Mouse (Mus musculus): ENCODE measurements around the gene Myo15b. TPM values are rescaled to one million over a fixed set of nuclear protein-coding genes. Genes with fewer than 3 reads are reported as not detected.

Myo15b gene
- total RNA-seq, 1 experiment from 2014 or later: not detected

- no peak for ATAC-seq (replicated peaks; ENCODE audit: insufficient number of reproducible peaks, low FRiP score, low TSS enrichment, poor library complexity, severe bottlenecking)
Observed at GRCm38 (mm10) chr11:115829036-115829435, 29.2 kb upstream of the Myo15b start.

GRCm38 (mm10) chr11:115830550-115831325, 27.5 kb upstream of the Myo15b start:
- no peak for ATAC-seq (replicated peaks; ENCODE audit: insufficient number of reproducible peaks, low FRiP score, low TSS enrichment, poor library complexity, severe bottlenecking)

DNA sequence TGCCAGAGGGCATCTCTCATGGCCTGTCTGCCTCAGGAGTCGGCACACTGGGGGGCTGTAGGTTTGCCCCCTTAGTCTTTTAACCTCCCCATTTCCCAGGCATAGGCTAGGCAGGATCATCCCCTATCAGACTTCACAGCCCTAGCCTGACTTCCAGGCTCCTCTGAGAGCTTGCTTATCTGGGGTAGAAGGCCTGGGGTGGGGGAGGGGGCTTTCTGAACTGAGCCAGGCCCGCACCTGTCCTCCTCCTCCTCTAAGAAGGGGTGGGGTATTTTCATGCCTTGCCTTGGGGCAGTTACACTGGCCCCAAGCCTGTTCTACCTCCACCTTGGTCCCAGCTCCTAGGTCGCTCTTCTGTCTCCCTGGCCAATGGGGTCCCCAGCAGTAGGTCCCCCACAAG, 26.7 kb upstream of the Myo15b start:
- no peak for ATAC-seq (replicated peaks; ENCODE audit: insufficient number of reproducible peaks, low FRiP score, low TSS enrichment, poor library complexity, severe bottlenecking)

- ATAC-seq (replicated peaks; ENCODE audit: insufficient number of reproducible peaks, low FRiP score, low TSS enrichment, poor library complexity, severe bottlenecking): no peak
Observed at GRCm38 (mm10) chr11:115832064-115832463, 26.1 kb upstream of the Myo15b start.

GRCm38 (mm10) chr11:115832523-115832922, 25.7 kb upstream of the Myo15b start:
- ATAC-seq (replicated peaks; ENCODE audit: insufficient number of reproducible peaks, low FRiP score, low TSS enrichment, poor library complexity, severe bottlenecking): no peak; the same call in 1 of the 2 replicates

- no peak for ATAC-seq (replicated peaks; ENCODE audit: insufficient number of reproducible peaks, low FRiP score, low TSS enrichment, poor library complexity, severe bottlenecking)
Observed at GRCm38 (mm10) chr11:115833021-115833513, 25.1 kb upstream of the Myo15b start.

- no peak for ATAC-seq (replicated peaks; ENCODE audit: insufficient number of reproducible peaks, low FRiP score, low TSS enrichment, poor library complexity, severe bottlenecking)
Observed at GRCm38 (mm10) chr11:115834033-115834432, 24.2 kb upstream of the Myo15b start.

DNA sequence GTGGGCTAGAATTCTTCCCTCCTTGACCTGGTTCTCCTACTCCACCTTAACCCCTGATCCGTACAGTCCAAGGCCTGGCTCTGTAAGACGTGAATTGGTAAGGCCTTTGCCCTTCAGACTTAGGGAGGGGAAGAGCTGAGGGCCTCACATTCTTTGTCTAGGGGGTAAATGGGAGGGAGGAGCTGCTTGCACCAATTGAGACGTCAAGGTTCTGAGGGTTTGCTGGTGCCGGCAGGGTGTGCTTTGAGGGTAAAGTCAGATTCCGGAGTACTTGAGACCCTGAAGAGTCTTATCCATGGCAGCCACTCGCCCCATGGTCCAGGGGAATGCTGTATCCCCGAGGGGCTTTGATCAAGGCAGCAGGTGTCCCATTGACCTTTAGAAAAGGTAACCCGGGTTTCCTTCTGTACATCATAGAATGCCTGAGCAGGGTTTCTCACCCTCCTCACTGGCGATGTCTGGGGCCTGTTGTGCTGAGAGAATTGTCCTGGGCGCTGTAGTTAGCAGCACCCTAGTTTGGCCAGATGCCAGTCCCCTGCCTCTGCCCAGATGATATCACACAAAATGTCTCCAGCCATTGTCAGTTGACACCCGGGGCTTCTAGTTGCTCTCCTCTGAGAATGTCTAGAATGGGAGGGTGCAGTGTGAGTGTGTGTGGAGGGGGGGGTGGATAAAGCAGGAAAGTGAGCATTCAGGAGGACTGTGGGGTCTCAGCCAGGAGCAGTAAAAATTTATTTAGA, 21.4 kb upstream of the Myo15b start:
- no peak for ATAC-seq (replicated peaks; ENCODE audit: insufficient number of reproducible peaks, low FRiP score, low TSS enrichment, poor library complexity, severe bottlenecking)

GRCm38 (mm10) chr11:115837606-115838345, 20.4 kb upstream of the Myo15b start:
- no peak for ATAC-seq (replicated peaks; ENCODE audit: insufficient number of reproducible peaks, low FRiP score, low TSS enrichment, poor library complexity, severe bottlenecking)

DNA sequence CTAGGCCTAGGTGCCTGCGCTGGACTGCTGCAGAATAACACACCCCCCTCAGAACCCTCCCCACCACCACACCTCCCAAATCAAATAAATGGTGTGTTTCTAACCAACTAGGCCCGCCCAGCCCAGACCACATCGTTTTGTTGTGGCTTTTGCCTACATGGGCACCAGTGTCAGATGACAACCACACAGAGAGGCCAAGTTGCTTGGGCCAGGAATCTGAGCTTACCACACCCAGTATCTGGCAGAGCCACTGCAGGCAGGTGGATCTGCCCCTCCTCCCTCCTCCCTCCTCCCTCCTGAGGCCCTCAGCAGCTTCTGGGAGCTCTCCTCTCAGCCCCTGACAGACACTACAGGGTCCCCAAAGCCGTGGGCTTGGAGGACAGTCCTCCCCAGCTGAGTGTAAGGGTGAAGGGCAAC, 19.3 kb upstream of the Myo15b start:
- no peak for ATAC-seq (replicated peaks; ENCODE audit: insufficient number of reproducible peaks, low FRiP score, low TSS enrichment, poor library complexity, severe bottlenecking)

DNA sequence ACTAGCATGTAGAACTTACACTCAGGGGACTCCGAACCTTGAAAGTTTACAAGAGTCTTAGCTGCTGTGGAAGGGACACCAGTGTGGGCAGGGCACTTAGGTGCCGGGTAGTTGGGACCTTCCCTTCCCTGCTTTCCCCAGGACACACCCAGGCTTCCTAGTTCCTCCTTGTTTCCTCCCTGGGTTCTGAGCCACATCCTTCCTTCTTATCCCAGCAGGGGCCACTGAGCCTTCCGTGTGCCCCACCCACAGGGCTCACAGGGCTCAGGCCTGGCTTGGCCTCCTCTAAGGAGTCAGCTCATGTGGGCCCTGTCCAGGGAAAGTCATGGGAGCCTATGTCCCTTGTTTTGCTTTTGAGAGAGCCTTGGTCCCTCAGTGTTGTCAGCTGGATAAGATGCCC, 18.5 kb upstream of the Myo15b start:
- no peak for ATAC-seq (replicated peaks; ENCODE audit: insufficient number of reproducible peaks, low FRiP score, low TSS enrichment, poor library complexity, severe bottlenecking)

DNA sequence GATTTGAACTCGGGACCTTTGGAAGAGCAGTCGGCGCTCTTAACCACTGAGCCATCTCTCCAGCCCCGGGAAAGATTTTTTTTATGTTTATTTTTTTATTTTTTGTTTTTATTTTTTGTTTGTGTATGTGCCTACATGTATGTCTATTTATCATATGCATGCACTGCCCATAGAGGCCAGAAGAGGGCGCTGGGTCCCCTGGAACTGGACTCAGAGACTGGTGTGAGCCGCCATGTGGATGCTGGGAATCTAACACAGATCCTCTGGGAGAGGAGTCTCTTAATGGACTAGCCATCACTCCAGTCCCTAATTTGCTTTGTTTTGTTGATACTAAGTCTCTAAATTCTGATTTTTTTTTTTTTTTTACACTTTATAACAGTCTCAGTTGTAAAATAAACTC, 17.2 kb upstream of the Myo15b start:
- ATAC-seq (replicated peaks; ENCODE audit: insufficient number of reproducible peaks, low FRiP score, low TSS enrichment, poor library complexity, severe bottlenecking): no peak

- ATAC-seq (replicated peaks; ENCODE audit: insufficient number of reproducible peaks, low FRiP score, low TSS enrichment, poor library complexity, severe bottlenecking): no peak
Observed at GRCm38 (mm10) chr11:115841961-115842550, 16.1 kb upstream of the Myo15b start.

DNA sequence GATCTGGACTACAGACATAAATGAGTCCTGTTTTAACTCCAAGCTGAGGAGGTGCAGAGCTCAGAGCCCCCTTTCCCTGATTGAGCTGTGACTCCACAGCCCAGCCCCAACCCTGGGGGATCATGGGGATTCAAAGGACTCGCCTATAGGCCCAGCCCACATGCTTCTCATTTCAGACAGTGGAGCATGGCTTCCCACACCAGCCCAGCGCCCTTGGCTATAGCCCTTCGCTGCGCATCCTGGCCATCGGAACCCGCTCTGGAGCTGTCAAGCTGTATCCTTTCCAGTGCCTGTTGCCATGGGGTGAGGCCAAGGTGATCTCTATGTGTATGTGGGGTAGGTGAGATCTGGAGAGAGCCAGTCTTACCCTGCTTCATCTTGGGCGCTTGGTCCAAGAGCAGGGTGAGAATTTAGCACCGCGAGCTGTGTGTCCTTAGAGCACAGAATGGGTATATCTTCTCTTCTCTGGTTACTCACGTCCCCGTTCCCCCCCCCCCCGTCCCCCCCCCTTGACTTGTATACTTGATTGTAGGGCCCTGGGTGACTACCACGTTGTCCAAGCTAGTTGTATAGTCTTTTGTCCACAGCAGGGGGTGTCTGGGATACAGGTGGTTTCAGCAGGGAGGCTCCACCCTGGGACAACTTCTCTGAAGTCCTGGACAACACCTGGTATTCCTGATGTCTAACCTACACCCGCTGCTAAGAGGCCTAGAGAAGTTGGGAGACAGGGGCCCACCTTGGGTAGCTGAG, 14.9 kb upstream of the Myo15b start:
- no peak for ATAC-seq (replicated peaks; ENCODE audit: insufficient number of reproducible peaks, low FRiP score, low TSS enrichment, poor library complexity, severe bottlenecking)

DNA sequence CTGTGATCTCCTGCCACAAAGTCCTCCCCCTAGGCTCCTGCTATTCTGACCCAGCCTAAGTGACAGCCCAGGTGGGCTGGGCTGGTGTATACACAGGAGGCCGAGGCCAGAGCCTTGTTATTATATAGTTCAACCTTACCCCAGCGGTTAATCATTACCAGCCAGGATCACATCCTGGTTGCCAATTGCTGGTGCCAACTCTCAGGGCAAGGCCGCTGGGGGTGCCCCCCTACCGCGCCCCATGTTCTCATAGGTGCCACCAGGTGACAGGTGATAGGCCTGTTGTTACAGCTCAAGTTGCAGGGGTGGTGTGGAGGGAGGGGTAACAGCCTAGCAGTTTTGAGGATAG, 14.3 kb upstream of the Myo15b start:
- ATAC-seq (replicated peaks; ENCODE audit: insufficient number of reproducible peaks, low FRiP score, low TSS enrichment, poor library complexity, severe bottlenecking): no peak

- ATAC-seq (replicated peaks; ENCODE audit: insufficient number of reproducible peaks, low FRiP score, low TSS enrichment, poor library complexity, severe bottlenecking): no peak
Observed at GRCm38 (mm10) chr11:115844240-115844639, 14.0 kb upstream of the Myo15b start.

- ATAC-seq (replicated peaks; ENCODE audit: insufficient number of reproducible peaks, low FRiP score, low TSS enrichment, poor library complexity, severe bottlenecking): no peak
Observed at GRCm38 (mm10) chr11:115845819-115846218, 12.4 kb upstream of the Myo15b start.

- ATAC-seq (replicated peaks; ENCODE audit: insufficient number of reproducible peaks, low FRiP score, low TSS enrichment, poor library complexity, severe bottlenecking): no peak
Observed at GRCm38 (mm10) chr11:115854674-115855073, 3.5 kb upstream of the Myo15b start.

Measured in monocyte, adult 5-6 weeks (primary cell).